Mouse (Mus musculus): ENCODE results near the gene Slx4.

- TF ChIP-seq POLR2A (IDR thresholded peaks at IDR 0.05; ENCODE audit: low read depth, low read length) (no peak), CTCF (IDR thresholded peaks at IDR 0.05; ENCODE audit: extremely low read depth, insufficient read length, insufficient replicate concordance, low read depth, low read length) (no peak)
Observed at GRCm38 (mm10) chr16:3976712-3977111, 26.9 kb downstream of the Slx4 start.
